Mouse (Mus musculus): ENCODE measurements around the gene Rbms3. TPM values are rescaled to one million over a fixed set of nuclear protein-coding genes. Genes with fewer than 3 reads are reported as not detected.

Rbms3 gene
- polyA plus RNA-seq, 1 experiment from 2014 or later: 41.2 TPM

DNA sequence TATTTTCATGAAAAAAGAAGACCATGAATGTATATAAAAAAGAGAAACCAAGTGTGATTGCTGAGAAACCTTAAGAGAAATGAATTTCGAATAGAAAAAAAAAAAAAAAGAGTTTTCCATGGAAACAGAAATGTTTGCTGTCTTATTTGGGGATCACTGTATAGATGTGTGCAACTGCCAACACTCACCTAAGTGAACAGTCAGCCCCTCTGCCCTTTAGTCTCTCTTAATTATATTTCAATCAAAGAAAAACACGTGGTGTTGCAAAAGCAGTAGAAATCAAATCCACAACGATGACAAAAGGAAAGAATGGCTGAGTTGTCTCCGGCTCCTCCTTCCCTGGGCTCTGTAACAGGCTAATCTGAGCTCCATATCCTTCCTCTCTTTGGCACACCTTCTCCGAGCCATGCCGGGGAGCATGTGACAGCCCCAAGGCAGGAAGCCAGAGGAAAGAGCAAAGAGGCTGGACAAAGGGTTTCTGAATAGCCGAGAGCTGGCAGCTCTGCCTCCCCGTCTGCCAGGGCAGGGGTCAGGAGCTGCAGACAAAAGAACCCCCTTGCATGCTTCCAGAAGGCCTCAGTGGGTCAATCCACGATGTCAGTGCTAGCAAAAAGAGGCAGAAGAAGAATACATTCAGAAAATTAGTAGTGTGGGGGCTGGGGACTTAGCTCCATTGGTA, 272.8 kb downstream of the Rbms3 start:
- Histone ChIP-seq H3K9ac (ENCODE audit: low read depth, low read length) (peak overlapping the region; percentile 29; the same call in 1 of the 2 replicates), H3K36me3 (ENCODE audit: control insufficient read depth, insufficient read depth, low read length) (no peaks in the 10 kb centered on the region), H3K4me2 (no peak overlapping the region), H3K27ac (ENCODE audit: low read depth, low read length) (peak overlapping the region; percentile 72), H3K4me3 (ENCODE audit: low read depth, low read length) (no peak overlapping the region), H3K27me3 (ENCODE audit: control insufficient read depth, insufficient read depth, low read length) (no peaks in the 10 kb centered on the region), H3K4me1 (ENCODE audit: control insufficient read depth, insufficient read depth, low read length) (no peaks in the 10 kb centered on the region), H3K9me3 (replicated peaks; ENCODE audit: control insufficient read depth, low read length) (no peaks in the 10 kb centered on the region)
- ATAC-seq (replicated peaks; ENCODE audit: insufficient number of reproducible peaks, low FRiP score, low TSS enrichment): no peak; the same call in 1 of the 2 replicates
- WGBS (ENCODE audit: insufficient replicate concordance): 33% methylated on average over 9 of the region's 9 CpGs

DNA sequence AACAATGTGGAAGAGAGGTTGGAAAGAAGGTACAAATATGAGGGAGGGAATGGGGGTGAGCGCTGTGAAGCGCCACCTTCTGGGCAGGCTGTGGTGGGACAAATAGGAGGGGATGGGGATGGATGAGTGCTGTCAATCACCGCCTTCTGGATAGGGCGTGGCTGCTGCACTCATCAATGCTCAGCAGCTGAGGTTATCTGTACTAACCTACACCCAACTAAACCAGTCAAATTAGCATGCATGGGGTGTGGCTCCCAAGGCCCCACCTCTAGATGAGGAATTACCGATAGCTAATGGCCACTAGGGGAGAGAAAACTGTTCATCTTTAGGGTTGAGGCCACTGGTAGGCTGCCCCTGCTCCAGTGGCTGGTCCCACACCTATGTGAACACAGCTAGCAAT, 274.2 kb downstream of the Rbms3 start:
- 57% methylated on average over 5 of the region's 5 CpGs for WGBS (ENCODE audit: insufficient replicate concordance)
- Histone ChIP-seq H3K27ac (ENCODE audit: low read depth, low read length) (no peak overlapping the region), H3K4me2 (no peak overlapping the region), H3K36me3 (ENCODE audit: control insufficient read depth, insufficient read depth, low read length) (no peaks in the 10 kb centered on the region), H3K27me3 (ENCODE audit: control insufficient read depth, insufficient read depth, low read length) (no peaks in the 10 kb centered on the region), H3K4me1 (ENCODE audit: control insufficient read depth, insufficient read depth, low read length) (no peaks in the 10 kb centered on the region), H3K9me3 (replicated peaks; ENCODE audit: control insufficient read depth, low read length) (no peaks in the 10 kb centered on the region), H3K4me3 (ENCODE audit: low read depth, low read length) (no peak overlapping the region), H3K9ac (ENCODE audit: low read depth, low read length) (no peak overlapping the region)
- ATAC-seq (replicated peaks; ENCODE audit: insufficient number of reproducible peaks, low FRiP score, low TSS enrichment): no peak

DNA sequence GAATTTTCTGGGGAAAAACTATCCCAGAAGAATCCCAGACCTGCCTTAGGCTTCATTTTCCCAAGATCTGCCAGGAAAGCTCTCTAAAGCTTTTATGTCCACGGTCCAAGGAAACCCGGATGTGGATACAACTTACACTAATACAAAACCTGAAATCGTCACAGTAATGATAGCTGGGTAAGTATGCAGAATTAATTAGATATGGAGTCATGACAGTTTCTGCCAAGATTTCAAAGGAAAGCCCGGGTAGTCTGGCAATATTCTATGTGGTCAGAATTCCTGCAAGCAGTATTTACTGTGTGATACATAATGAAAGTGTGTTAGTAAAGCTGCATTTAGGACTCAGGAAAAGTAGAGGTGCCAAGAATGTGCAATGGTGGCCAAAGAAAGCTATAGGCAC, 287.4 kb downstream of the Rbms3 start:
- no peak for ATAC-seq (replicated peaks; ENCODE audit: insufficient number of reproducible peaks, low FRiP score, low TSS enrichment)
- Histone ChIP-seq H3K4me2 (no peak overlapping the region), H3K4me1 (ENCODE audit: control insufficient read depth, insufficient read depth, low read length) (no peaks in the 10 kb centered on the region), H3K4me3 (ENCODE audit: low read depth, low read length) (no peak overlapping the region), H3K36me3 (ENCODE audit: control insufficient read depth, insufficient read depth, low read length) (no peaks in the 10 kb centered on the region), H3K9me3 (replicated peaks; ENCODE audit: control insufficient read depth, low read length) (no peaks in the 10 kb centered on the region), H3K27me3 (ENCODE audit: control insufficient read depth, insufficient read depth, low read length) (no peaks in the 10 kb centered on the region), H3K27ac (ENCODE audit: low read depth, low read length) (no peak overlapping the region), H3K9ac (ENCODE audit: low read depth, low read length) (no peak overlapping the region)
- 80% methylated on average over 4 of the region's 4 CpGs for WGBS (ENCODE audit: insufficient replicate concordance)

DNA sequence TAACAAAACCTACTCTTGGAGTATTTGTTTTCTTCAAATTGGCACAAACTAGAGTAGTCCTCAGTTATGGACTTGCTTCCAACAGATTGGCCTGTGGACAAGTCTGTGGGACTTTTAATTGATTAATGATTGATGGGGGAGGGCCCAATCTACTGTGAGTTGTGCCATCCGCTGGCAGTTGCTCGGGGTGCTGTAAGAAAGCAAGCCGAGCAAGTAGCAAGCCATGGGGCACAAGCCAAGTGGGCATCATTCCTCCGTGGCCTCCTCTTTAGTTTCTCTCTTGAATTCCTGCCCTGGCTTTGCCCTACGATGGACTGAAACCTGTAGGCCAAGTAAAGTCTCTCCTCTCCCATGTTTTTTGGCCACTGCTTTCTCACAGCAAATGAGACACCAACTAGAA, 299.0 kb downstream of the Rbms3 start:
- Histone ChIP-seq H3K4me3 (ENCODE audit: low read depth, low read length) (no peak overlapping the region), H3K9me3 (replicated peaks; ENCODE audit: control insufficient read depth, low read length) (no peaks in the 10 kb centered on the region), H3K9ac (ENCODE audit: low read depth, low read length) (no peak overlapping the region), H3K27ac (ENCODE audit: low read depth, low read length) (no peak overlapping the region), H3K27me3 (ENCODE audit: control insufficient read depth, insufficient read depth, low read length) (no peaks in the 10 kb centered on the region), H3K4me1 (ENCODE audit: control insufficient read depth, insufficient read depth, low read length) (no peaks in the 10 kb centered on the region), H3K36me3 (ENCODE audit: control insufficient read depth, insufficient read depth, low read length) (no peaks in the 10 kb centered on the region), H3K4me2 (no peak overlapping the region)
- ATAC-seq (replicated peaks; ENCODE audit: insufficient number of reproducible peaks, low FRiP score, low TSS enrichment): no peak
- WGBS (ENCODE audit: insufficient replicate concordance): 82% methylated on average over 5 of the region's 5 CpGs

DNA sequence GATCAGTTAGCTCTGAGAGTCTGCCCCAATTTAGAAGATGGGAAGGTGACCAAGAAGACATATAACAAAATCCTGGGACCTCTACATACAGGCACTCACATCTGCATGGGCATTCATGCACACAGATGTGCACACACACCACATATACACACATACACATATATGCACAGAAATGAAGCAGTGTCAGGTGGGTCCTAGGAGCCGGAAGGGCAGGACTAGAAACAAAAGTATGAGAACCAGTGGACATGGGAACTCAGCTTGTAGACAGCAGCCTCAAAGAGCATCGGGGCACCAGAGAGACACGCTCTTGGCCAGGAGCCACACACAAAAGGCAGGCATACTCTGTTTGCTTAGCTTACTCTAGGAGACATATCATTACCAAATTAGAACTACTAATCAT, 310.4 kb downstream of the Rbms3 start:
- no peak for ATAC-seq (replicated peaks; ENCODE audit: insufficient number of reproducible peaks, low FRiP score, low TSS enrichment)
- Histone ChIP-seq H3K36me3 (ENCODE audit: control insufficient read depth, insufficient read depth, low read length) (no peaks in the 10 kb centered on the region), H3K27ac (ENCODE audit: low read depth, low read length) (no peak overlapping the region), H3K9me3 (replicated peaks; ENCODE audit: control insufficient read depth, low read length) (no peaks in the 10 kb centered on the region), H3K9ac (ENCODE audit: low read depth, low read length) (no peak overlapping the region), H3K4me2 (no peak overlapping the region), H3K4me3 (ENCODE audit: low read depth, low read length) (no peak overlapping the region), H3K4me1 (ENCODE audit: control insufficient read depth, insufficient read depth, low read length) (no peaks in the 10 kb centered on the region), H3K27me3 (ENCODE audit: control insufficient read depth, insufficient read depth, low read length) (no peaks in the 10 kb centered on the region)
- WGBS (ENCODE audit: insufficient replicate concordance): 74% methylated on average over 3 of the region's 3 CpGs

DNA sequence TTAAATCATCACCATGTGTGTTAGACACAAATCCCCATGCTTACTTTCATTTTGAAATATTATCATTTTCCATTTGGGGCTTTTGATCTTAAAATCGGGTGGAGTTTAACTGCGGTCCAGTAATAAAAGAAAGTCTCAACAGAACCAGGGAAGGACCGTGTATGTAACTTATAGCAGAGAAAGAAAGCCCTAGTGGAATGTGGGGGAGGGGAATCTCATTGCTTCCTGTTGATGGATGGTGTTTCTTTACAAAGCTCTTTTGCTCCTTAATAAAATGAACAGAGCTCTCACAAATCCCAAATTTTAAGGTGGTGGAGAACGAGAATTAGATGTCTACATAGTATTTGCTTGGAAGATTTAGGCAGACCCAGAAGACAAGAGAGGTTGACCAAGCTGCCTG, 311.3 kb downstream of the Rbms3 start:
- Histone ChIP-seq H3K9ac (ENCODE audit: low read depth, low read length) (no peak overlapping the region), H3K4me1 (ENCODE audit: control insufficient read depth, insufficient read depth, low read length) (no peaks in the 10 kb centered on the region), H3K36me3 (ENCODE audit: control insufficient read depth, insufficient read depth, low read length) (no peaks in the 10 kb centered on the region), H3K9me3 (replicated peaks; ENCODE audit: control insufficient read depth, low read length) (no peaks in the 10 kb centered on the region), H3K4me3 (ENCODE audit: low read depth, low read length) (no peak overlapping the region), H3K4me2 (no peak overlapping the region), H3K27ac (ENCODE audit: low read depth, low read length) (no peak overlapping the region), H3K27me3 (ENCODE audit: control insufficient read depth, insufficient read depth, low read length) (no peaks in the 10 kb centered on the region)
- WGBS (ENCODE audit: insufficient replicate concordance): 71% methylated on average over 4 of the region's 4 CpGs
- no peak for ATAC-seq (replicated peaks; ENCODE audit: insufficient number of reproducible peaks, low FRiP score, low TSS enrichment)

DNA sequence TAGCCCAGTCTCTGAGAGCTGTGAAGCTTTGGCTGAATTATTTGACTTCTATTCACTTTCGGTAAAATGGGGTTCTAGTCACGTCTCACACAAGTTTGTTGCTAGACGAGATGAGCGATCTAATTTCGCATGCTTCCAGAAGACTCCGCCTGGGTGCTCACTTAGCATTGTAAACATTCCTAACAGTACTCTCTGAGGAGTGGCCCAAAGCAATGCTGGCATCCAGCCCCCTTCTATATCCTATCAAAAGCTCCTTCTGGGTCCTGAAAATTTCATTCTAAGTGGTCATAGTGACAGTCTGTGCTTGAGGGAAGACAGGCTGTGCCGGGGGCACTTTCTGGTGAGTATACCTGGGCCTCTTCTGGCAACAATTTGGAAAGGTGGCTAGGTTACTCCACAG, 312.5 kb downstream of the Rbms3 start:
- 92% methylated on average over 7 of the region's 7 CpGs for WGBS (ENCODE audit: insufficient replicate concordance)
- Histone ChIP-seq H3K36me3 (ENCODE audit: control insufficient read depth, insufficient read depth, low read length) (no peaks in the 10 kb centered on the region), H3K9me3 (replicated peaks; ENCODE audit: control insufficient read depth, low read length) (no peaks in the 10 kb centered on the region), H3K4me2 (no peak overlapping the region), H3K27me3 (ENCODE audit: control insufficient read depth, insufficient read depth, low read length) (no peaks in the 10 kb centered on the region), H3K4me3 (ENCODE audit: low read depth, low read length) (no peak overlapping the region), H3K4me1 (ENCODE audit: control insufficient read depth, insufficient read depth, low read length) (no peaks in the 10 kb centered on the region), H3K9ac (ENCODE audit: low read depth, low read length) (no peak overlapping the region), H3K27ac (ENCODE audit: low read depth, low read length) (no peak overlapping the region)
- no peak for ATAC-seq (replicated peaks; ENCODE audit: insufficient number of reproducible peaks, low FRiP score, low TSS enrichment)

DNA sequence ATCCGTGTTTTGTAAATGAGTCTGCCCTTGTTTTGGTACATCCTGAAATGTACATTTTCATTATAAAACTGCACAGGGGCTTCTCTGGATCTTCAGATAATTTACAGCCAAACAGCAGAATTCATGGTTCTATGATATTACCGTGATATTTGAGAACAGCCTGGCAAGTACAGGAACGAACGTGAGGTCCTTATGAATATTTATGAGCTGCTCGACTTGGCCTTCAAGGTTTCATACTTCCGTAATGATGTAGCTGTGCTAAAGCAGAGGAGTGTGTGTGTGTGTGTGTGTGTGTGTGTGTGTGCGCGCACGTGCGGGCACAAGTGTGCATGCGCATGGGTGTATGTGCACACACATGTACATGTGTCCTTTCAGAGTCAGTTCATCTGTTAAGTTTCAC, 316.1 kb downstream of the Rbms3 start:
- no peaks in the 10 kb centered on the region for H3K27me3 ChIP-seq (ENCODE audit: control insufficient read depth, insufficient read depth, low read length)
- H3K36me3 ChIP-seq (ENCODE audit: control insufficient read depth, insufficient read depth, low read length): no peaks in the 10 kb centered on the region
- ATAC-seq (replicated peaks; ENCODE audit: insufficient number of reproducible peaks, low FRiP score, low TSS enrichment): no peak
- H3K9me3 ChIP-seq (replicated peaks; ENCODE audit: control insufficient read depth, low read length): no peaks in the 10 kb centered on the region; the same call in 1 of the 2 replicates
- H3K4me3 ChIP-seq (ENCODE audit: low read depth, low read length): no peak overlapping the region
- H3K4me2 ChIP-seq: no peak overlapping the region
- H3K27ac ChIP-seq (ENCODE audit: low read depth, low read length): no peak overlapping the region
- 87% methylated on average over 11 of the region's 11 CpGs for WGBS (ENCODE audit: insufficient replicate concordance)
- no peak overlapping the region for H3K9ac ChIP-seq (ENCODE audit: low read depth, low read length)
- H3K4me1 ChIP-seq (ENCODE audit: control insufficient read depth, insufficient read depth, low read length): no peaks in the 10 kb centered on the region

DNA sequence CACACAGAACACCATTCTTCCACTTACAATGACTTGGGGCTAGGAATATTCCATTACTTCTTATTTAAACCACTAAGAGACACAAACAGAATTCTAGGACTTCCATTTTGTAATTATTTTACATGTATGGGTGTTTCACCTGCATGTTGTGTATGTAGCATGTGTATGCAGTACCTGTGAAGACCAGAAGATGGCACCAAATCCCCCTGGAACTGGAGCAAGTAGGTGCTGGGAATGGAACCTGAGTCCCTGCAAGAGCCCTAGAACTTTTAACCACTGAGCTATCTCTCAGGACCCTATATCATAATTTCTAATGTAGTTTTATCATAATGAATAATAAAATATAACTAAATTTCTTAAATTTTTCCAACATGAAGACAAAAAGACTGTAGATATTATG, 319.9 kb downstream of the Rbms3 start:
- no peaks in the 10 kb centered on the region for H3K36me3 ChIP-seq (ENCODE audit: control insufficient read depth, insufficient read depth, low read length)
- no peak overlapping the region for H3K27ac ChIP-seq (ENCODE audit: low read depth, low read length)
- no peaks in the 10 kb centered on the region for H3K27me3 ChIP-seq (ENCODE audit: control insufficient read depth, insufficient read depth, low read length)
- no peak overlapping the region for H3K4me3 ChIP-seq (ENCODE audit: low read depth, low read length)
- no peak overlapping the region for H3K4me2 ChIP-seq
- no peaks in the 10 kb centered on the region for H3K4me1 ChIP-seq (ENCODE audit: control insufficient read depth, insufficient read depth, low read length)
- ATAC-seq (replicated peaks; ENCODE audit: insufficient number of reproducible peaks, low FRiP score, low TSS enrichment): no peak
- H3K9me3 ChIP-seq (replicated peaks; ENCODE audit: control insufficient read depth, low read length): no peaks in the 10 kb centered on the region; the same call in 1 of the 2 replicates
- H3K9ac ChIP-seq (ENCODE audit: low read depth, low read length): no peak overlapping the region

Measured in heart, embryonic 11.5 days (tissue).